In genomic region chr4:44755553-44756133, GRCm38 (mm10) we compare ENCODE assay signal across 8 mouse cellular contexts. TPM values are rescaled to one million over a fixed set of nuclear protein-coding genes. Genes with fewer than 3 reads are reported as not detected.
DNase-seq lines count a peak whose midpoint lies in the region; ATAC-seq lines count a peak whose summit lies in the region.

TSS of gene Zcchc7 (plus strand) at chr4:44755877.

- peak; percentile 55 for ATAC-seq in inflammation-experienced regulatory T-cells, adult 6 months
- peak; percentile 36 for ATAC-seq in megakaryocyte progenitor cell, adult 5-6 weeks (replicated peaks; ENCODE audit: poor library complexity)

- no peak for DNase-seq in layer of hippocampus, adult 18-20 months (ENCODE audit: low spot score in 2 of 2)
- DNase-seq in layer of hippocampus, adult 9-10 months (ENCODE audit: low spot score): no peak
- DNase-seq in adrenal gland, postnatal 10 days: no peak
- DNase-seq in gastrocnemius, adult 18-20 months (ENCODE audit: low spot score): no peak
- no peak for DNase-seq in right cerebral cortex, postnatal 4 days
- DNase-seq in kidney, postnatal 36 days: no peak

RNA-seq across cellular contexts. Expression of gene Zcchc7, which starts in this region (rescaled TPM):
- 10 to 100 TPM; 52.2 to 64.9 TPM for total RNA-seq in layer of hippocampus, adult 18-20 months (2021)
- total RNA-seq in adrenal gland, postnatal 10 days (2021): 10 to 100 TPM; 28.7 to 51.6 TPM
- 10 to 100 TPM; 15.8 to 17.9 TPM for total RNA-seq in gastrocnemius, adult 18-20 months (2021)
- 100 to 1,000 TPM in 2 of 3 experiments, 10 to 100 TPM in 1; 89.1 to 156 (median 151) TPM for polyA plus RNA-seq in inflammation-experienced regulatory T-cells, adult 6 months (2017; shearing (Covaris generic))
- 37.1 and 49.9 TPM in 2 replicates for total RNA-seq in megakaryocyte progenitor cell, adult 5-6 weeks (2015)
- 118 and 153 TPM in 2 replicates for total RNA-seq in megakaryocyte progenitor cell, adult 5-6 weeks (2017)
